8 mouse cellular contexts compared by ENCODE assay signal in the genomic region with DNA sequence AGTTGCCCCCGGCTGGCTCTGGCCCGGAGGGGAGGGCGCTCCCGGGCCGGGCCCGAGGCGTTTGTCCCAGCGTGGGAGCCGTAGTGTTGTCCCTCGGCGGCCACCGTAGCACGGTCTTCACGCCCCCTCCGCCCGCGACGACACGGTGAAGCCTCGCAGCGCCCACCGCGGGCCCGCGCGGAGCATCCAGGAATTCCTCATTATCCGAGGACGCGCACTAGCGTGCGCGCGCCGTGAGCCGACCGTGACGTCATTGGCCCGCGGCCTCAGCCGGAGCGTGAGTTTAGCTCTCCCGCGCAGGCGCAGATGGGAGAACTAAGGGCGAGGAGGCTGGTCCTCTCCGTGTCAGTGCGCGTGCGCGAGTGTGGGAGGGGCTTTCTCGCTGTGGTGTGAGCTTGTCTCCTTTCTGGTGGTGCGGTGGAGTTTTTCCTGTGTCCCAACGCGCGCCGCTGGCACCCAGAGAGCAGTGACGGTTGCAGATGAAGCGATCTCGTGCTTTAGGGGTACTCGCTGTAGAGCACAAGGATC. TPM values are rescaled to one million over a fixed set of nuclear protein-coding genes. Genes with fewer than 3 reads are reported as not detected.
DNase-seq lines count a peak whose midpoint lies in the region; ATAC-seq and TF ChIP-seq lines count a peak whose summit lies in the region.

No protein-coding gene starts in this region.

- TF ChIP-seq CTCF in G1E (IDR thresholded peaks at IDR 0.05; ENCODE audit: low read depth, low read length), result no peak
- no peak for TF ChIP-seq CTCF in layer of hippocampus, adult 2 months (conservative IDR thresholded peaks at IDR 0.05)
- no peak for TF ChIP-seq CTCF in lung, embryonic 14.5 days (IDR thresholded peaks at IDR 0.05; ENCODE audit: low read depth)
- TF ChIP-seq CTCF in olfactory bulb, adult 2 months (IDR thresholded peaks at IDR 0.05; ENCODE audit: insufficient read depth, low read depth, low read length), result no peak
- no peak; the same call in 1 of the 2 replicates for TF ChIP-seq CTCF in thymus, adult 2 months (IDR thresholded peaks at IDR 0.05; ENCODE audit: borderline replicate concordance, control insufficient read depth, extremely low read depth, insufficient read depth, low read length, poor library complexity)

- peak; percentile 80 for DNase-seq in G1E (ENCODE audit: low spot score)
- DNase-seq in cerebellum, adult 18-20 months, result peak; percentile 100
- DNase-seq in heart, postnatal 36 days, result peak; percentile 99
- peak; percentile 99 to 100 for DNase-seq in layer of hippocampus, adult 2 months (ENCODE audit: low spot score in 2 of 2)
- peak; percentile 100 for DNase-seq in lung, embryonic 14.5 days
- peak; percentile 100 for DNase-seq in thymus, adult 2 months

- no peaks in the 10 kb centered on the region for H3K9me3 ChIP-seq in G1E (replicated peaks)
- H3K9me3 ChIP-seq in forebrain, embryonic 16.5 days (ENCODE audit: control insufficient read depth, low read length), result no peaks in the 10 kb centered on the region
- no peaks in the 10 kb centered on the region for H3K9me3 ChIP-seq in lung, embryonic 14.5 days (ENCODE audit: low read depth, low read length)

- peaks cover 80% of the 10 kb centered on the region for H3K36me3 ChIP-seq in G1E (replicated peaks)
- no peaks in the 10 kb centered on the region; the same call in 1 of the 2 replicates for H3K36me3 ChIP-seq in forebrain, embryonic 16.5 days (ENCODE audit: control insufficient read depth, insufficient read depth)
- H3K36me3 ChIP-seq in lung, embryonic 14.5 days (ENCODE audit: insufficient read depth), result peaks cover 15% of the 10 kb centered on the region; the same call in 1 of the 2 replicates
- H3K36me3 ChIP-seq in thymus, adult 2 months (ENCODE audit: control insufficient read depth, insufficient read depth, low read length), result no peaks in the 10 kb centered on the region

- WGBS in forebrain, embryonic 16.5 days, result 0% methylated on average over 60 of the region's 60 CpGs
- WGBS in lung, embryonic 14.5 days, result under 1% methylated on average over 60 of the region's 60 CpGs
- under 1% methylated on average over 60 of the region's 60 CpGs for WGBS in olfactory bulb, adult 2 months
- WGBS in thymus, adult 2 months, result under 1% methylated on average over 60 of the region's 60 CpGs

- H3K27ac ChIP-seq in forebrain, embryonic 16.5 days (ENCODE audit: low read length), result peak overlapping the region; percentile 93
- peak overlapping the region; percentile 99 for H3K27ac ChIP-seq in layer of hippocampus, adult 2 months
- peak overlapping the region; percentile 90 for H3K27ac ChIP-seq in lung, embryonic 14.5 days (ENCODE audit: low read depth)
- peak overlapping the region; percentile 95 for H3K27ac ChIP-seq in olfactory bulb, adult 2 months (ENCODE audit: insufficient read depth, low read depth, low read length)
- H3K27ac ChIP-seq in thymus, adult 2 months (ENCODE audit: control insufficient read depth, insufficient read depth, low read length), result peak overlapping the region; percentile 70

- intact Hi-C loops in heart, postnatal 36 days (cut with DNase I), result loop anchor here (2.0 to 5.0 kb wide), 3 partner anchors 18 to 288 kb away; a partner anchor contains a TSS

- ATAC-seq in G1E (ENCODE audit: extremely low read depth, insufficient number of reproducible peaks, low FRiP score, poor library complexity, severe bottlenecking), result peak; percentile 48
- peak; percentile 88 for ATAC-seq in forebrain, embryonic 16.5 days
- ATAC-seq in lung, embryonic 14.5 days (ENCODE audit: insufficient read depth), result peak; percentile 90

- peak overlapping the region; percentile 98 for H3K4me3 ChIP-seq in G1E (ENCODE audit: low read depth, low read length)
- H3K4me3 ChIP-seq in forebrain, embryonic 16.5 days (replicated peaks; ENCODE audit: low read length), result peak overlapping the region; percentile 89
- H3K4me3 ChIP-seq in layer of hippocampus, adult 2 months, result peak overlapping the region; percentile 94
- peak overlapping the region; percentile 79 for H3K4me3 ChIP-seq in lung, embryonic 14.5 days (ENCODE audit: low read depth, low read length)
- peak overlapping the region; percentile 82 for H3K4me3 ChIP-seq in olfactory bulb, adult 2 months (ENCODE audit: insufficient read depth, low read depth, low read length)
- H3K4me3 ChIP-seq in thymus, adult 2 months (ENCODE audit: control insufficient read depth, insufficient read depth, low read length), result peak overlapping the region; percentile 64

- H3K4me1 ChIP-seq in G1E (ENCODE audit: insufficient read depth, low read depth, low read length), result peaks cover 63% of the 10 kb centered on the region
- H3K4me1 ChIP-seq in forebrain, embryonic 16.5 days (replicated peaks; ENCODE audit: control insufficient read depth, insufficient read depth, low read length), result peaks cover 18% of the 10 kb centered on the region
- H3K4me1 ChIP-seq in lung, embryonic 14.5 days (ENCODE audit: insufficient read depth), result peaks cover 17% of the 10 kb centered on the region
- H3K4me1 ChIP-seq in olfactory bulb, adult 2 months (ENCODE audit: control insufficient read depth, insufficient read depth, low read length), result peaks cover 13% of the 10 kb centered on the region
- H3K4me1 ChIP-seq in thymus, adult 2 months (replicated peaks; ENCODE audit: control insufficient read depth, insufficient read depth, low read length), result peaks cover 17% of the 10 kb centered on the region

- TF ChIP-seq POLR2A in olfactory bulb, adult 2 months (IDR thresholded peaks at IDR 0.05; ENCODE audit: insufficient read depth, low read depth, low read length), result peak; percentile 54; the same call in 1 of the 2 replicates
- no peak; the same call in 1 of the 2 replicates for TF ChIP-seq POLR2A in thymus, adult 2 months (IDR thresholded peaks at IDR 0.05; ENCODE audit: control insufficient read depth, extremely low read depth, insufficient read depth, low read length, poor library complexity)

- H3K9ac ChIP-seq in forebrain, embryonic 16.5 days (replicated peaks; ENCODE audit: low read depth, low read length), result peak overlapping the region; percentile 91
- H3K9ac ChIP-seq in lung, embryonic 14.5 days, result peak overlapping the region; percentile 86

- peak overlapping the region; percentile 97 for H3K4me2 ChIP-seq in forebrain, embryonic 16.5 days (ENCODE audit: low read length)
- H3K4me2 ChIP-seq in lung, embryonic 14.5 days, result peak overlapping the region; percentile 92

- H3K27me3 ChIP-seq in G1E (ENCODE audit: insufficient read depth, low read length), result no peaks in the 10 kb centered on the region
- no peaks in the 10 kb centered on the region for H3K27me3 ChIP-seq in forebrain, embryonic 16.5 days (replicated peaks; ENCODE audit: control insufficient read depth, insufficient read depth, low read length)
- no peaks in the 10 kb centered on the region for H3K27me3 ChIP-seq in lung, embryonic 14.5 days (ENCODE audit: insufficient read depth, low read length)
- H3K27me3 ChIP-seq in thymus, adult 2 months (ENCODE audit: control insufficient read depth, insufficient read depth, low read length), result no peaks in the 10 kb centered on the region

RNA-seq across cellular contexts. Expression of a gene that starts 17.3 kb away (rescaled TPM):
- 2.0 and 5.1 TPM in 2 replicates for total RNA-seq in G1E (2014; fragmentation: Nextera tagmentation)
- total RNA-seq in G1E (2017), result 2.4 and 2.6 TPM in 2 replicates
- polyA plus RNA-seq in G1E (2012), result 4.3 and 7.4 TPM in 2 replicates
- polyA plus RNA-seq in forebrain, embryonic 16.5 days (2015; fragmentation: Nextera tagmentation; extraction: Ambion mirVana), result 13.3 and 16.1 TPM in 2 replicates
- 10 to 100 TPM; 23.4 to 25.3 TPM for total RNA-seq in heart, postnatal 36 days (2021)
- total RNA-seq in layer of hippocampus, adult 2 months (2021), result 10 to 100 TPM; 59.8 to 61.4 TPM
- 8.6 and 9.4 TPM in 2 replicates for polyA plus RNA-seq in lung, embryonic 14.5 days (2014; fragmentation: Nextera tagmentation; extraction: Ambion mirVana)
- polyA plus RNA-seq in olfactory bulb, adult 2 months (2012; ENCODE audit: insufficient read depth, insufficient read length, low replicate concordance, missing spikeins), result 71.7 TPM in 1 of 2 replicates, not detected in the other
- 12.6 and 13.8 TPM in 2 replicates for polyA plus RNA-seq in thymus, adult 2 months (2012; rRNA removed)

Comparison
In these comparisons a context has a peak if more than half of its experiments do, and no peak if none do; other contexts are left out.
1. Peak in every context shown above with its lines: DNase-seq, ATAC-seq, H3K4me3 ChIP-seq and H3K27ac ChIP-seq.